Mouse (Mus musculus) stomach, embryonic 16.5 days (tissue): ENCODE data around the gene Pet100. TPM values are rescaled to one million over a fixed set of nuclear protein-coding genes. Genes with fewer than 3 reads are reported as not detected.
"Not testable (repeated sequence)": the region's sequence is repeated elsewhere in the genome, so short reads cannot be mapped to it uniquely, and the experiment has no call there.

Experiments
- ATAC-seq: fragments of 200-750 bp; cut with Nextera tagmentation; 2 replicates; pipeline ENCODE4 v1.8.0; 2017; ENCODE audit warnings: moderate number of reproducible peaks, moderate TSS enrichment; ENCODE audit not compliant: insufficient read depth, low FRiP score
- H3K27ac ChIP-seq: fragments of 300-500 bp; sonication (generic); 2 replicates; pipeline ENCODE4 v1.5.1; 2014; ENCODE audit warnings: low read length
- H3K27me3 ChIP-seq: fragments of 300-500 bp; sonication (generic); 2 replicates; pipeline ENCODE4 v1.6.1; 2014; ENCODE audit warnings: low read length, control low read depth, mixed read lengths; ENCODE audit not compliant: control insufficient read depth, insufficient read depth
- H3K36me3 ChIP-seq: fragments of 300-500 bp; sonication (generic); 2 replicates; pipeline ENCODE4 v1.6.1; 2014; ENCODE audit warnings: low read length; ENCODE audit not compliant: control insufficient read depth, insufficient read depth
- H3K4me1 ChIP-seq: fragments of 300-500 bp; sonication (generic); 2 replicates; pipeline ENCODE4 v1.6.1; 2014; ENCODE audit warnings: low read length, control low read depth, mixed read lengths; ENCODE audit not compliant: control insufficient read depth, insufficient read depth
- H3K4me2 ChIP-seq: fragments of 300-500 bp; sonication (generic); 2 replicates; pipeline ENCODE4 v1.6.1; 2014; ENCODE audit warnings: low read depth, low read length, mixed read lengths
- H3K4me3 ChIP-seq: fragments of 300-500 bp; sonication (generic); replicated peaks from 2 replicates; pipeline ENCODE4 v1.5.1; 2014; ENCODE audit warnings: mild to moderate bottlenecking, low read length
- H3K9ac ChIP-seq: fragments of 300-500 bp; sonication (generic); 2 replicates; pipeline ENCODE4 v1.6.1; 2014; ENCODE audit warnings: low read length
- H3K9me3 ChIP-seq: fragments of 300-500 bp; sonication (generic); replicated peaks from 2 replicates; pipeline ENCODE4 v1.6.1; 2016; ENCODE audit warnings: low read length, control low read depth; ENCODE audit not compliant: control insufficient read depth
- WGBS: fragments of 180-500 bp; shearing (Covaris S2); extraction: QIAGEN DNeasy Blood & Tissue Kit; methylation state at CpG from one replicate; pipeline ENCODE4 v1.1.7; 2014; 5-methylcytosine and 5-hydroxymethylcytosine counted together
- polyA plus RNA-seq: library from polyadenylated mRNA; unstranded; fragments of >200 nt; fragmentation: Nextera tagmentation; extraction: Ambion mirVana; gene quantifications from 2 replicates; pipeline ENCODE4 v1.2.1, GENCODE M21; 2015

Pet100 gene
- polyA plus RNA-seq = 91.3 and 106 TPM in 2 replicates

- peak within 1 kb of the TSS; percentile 85 for H3K9ac ChIP-seq
- WGBS = under 1% methylated on average over 37 of the region's 37 CpGs
- peak; percentile 99 for ATAC-seq
- H3K4me1 ChIP-seq = peaks cover 12% of the 10 kb centered on the region
- H3K27ac ChIP-seq = no peak within 1 kb of the TSS
- peak within 1 kb of the TSS; percentile 96 for H3K4me2 ChIP-seq
- no peaks in the 10 kb centered on the region for H3K9me3 ChIP-seq
- H3K4me3 ChIP-seq = peak within 1 kb of the TSS; percentile 95
- no peaks in the 10 kb centered on the region for H3K27me3 ChIP-seq
- H3K36me3 ChIP-seq = peaks cover 15% of the 10 kb centered on the region; the same call in 1 of the 2 replicates
These were observed at the start of gene Pet100, which contains the start of gene Xab2 for GRCm38 (mm10) chr8:3621199-3621970. Pet100 (plus strand) TSS chr8:3621548. Xab2 (minus strand) TSS chr8:3621316.

- Histone ChIP-seq H3K27ac (no peak overlapping the region), H3K27me3 (no peaks in the 10 kb centered on the region), H3K36me3 (no peaks in the 10 kb centered on the region), H3K9me3 (no peaks in the 10 kb centered on the region), H3K4me1 (no peaks in the 10 kb centered on the region), H3K4me3 (no peak overlapping the region), H3K4me2 (no peak overlapping the region), H3K9ac (no peak overlapping the region)
- WGBS = 89% methylated on average over 3 of the region's 3 CpGs
- ATAC-seq = no peak
These were observed 46.8 kb upstream of the Pet100 start for GRCm38 (mm10) chr8:3574546-3574945.

DNA sequence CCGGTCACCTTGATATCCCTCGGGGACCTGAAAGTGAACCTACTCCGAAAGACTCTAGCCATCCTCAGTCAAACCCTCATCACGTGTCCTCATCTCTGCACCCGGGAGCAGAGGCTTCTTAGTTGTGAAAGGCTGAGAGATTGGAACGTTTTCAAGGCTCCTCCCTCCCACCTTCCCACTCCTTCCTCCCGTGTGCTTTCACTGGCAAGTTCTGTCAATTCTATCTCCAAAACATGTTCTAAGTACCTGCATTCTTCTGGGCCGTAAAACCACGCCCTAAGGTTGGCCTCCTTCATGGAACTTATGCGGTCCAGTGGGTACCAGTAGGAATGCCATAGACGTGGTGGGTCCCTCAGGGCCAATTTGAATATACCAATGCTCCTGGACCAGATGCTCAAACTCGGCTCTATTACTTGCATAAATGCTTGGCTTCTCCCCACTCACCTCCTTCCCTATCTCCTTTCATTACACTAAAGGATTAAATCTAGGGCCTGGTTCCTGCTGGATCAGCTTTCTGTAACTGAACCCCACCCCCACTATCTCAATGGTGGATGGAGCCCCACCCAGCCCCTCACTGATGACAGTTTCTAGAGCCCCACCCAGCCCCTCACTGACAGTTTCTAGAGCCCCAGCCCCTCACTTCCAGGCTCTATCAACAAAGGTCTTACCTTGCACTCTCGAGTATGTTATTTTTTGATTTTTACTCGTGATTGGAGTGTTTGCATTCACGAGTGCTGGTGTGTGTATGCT, 45.0 kb upstream of the Pet100 start:
- no peak for ATAC-seq
- WGBS = 69% methylated on average over 15 of the region's 15 CpGs
- no peak overlapping the region for H3K27ac ChIP-seq

GRCm38 (mm10) chr8:3579390-3580364, 41.7 kb upstream of the Pet100 start:
- 66% methylated on average over 9 of the region's 9 CpGs for WGBS
- no peaks in the 10 kb centered on the region for H3K36me3 ChIP-seq
- no peak overlapping the region for H3K9ac ChIP-seq
- peak; percentile 63 for ATAC-seq
- no peak overlapping the region for H3K4me2 ChIP-seq
- no peaks in the 10 kb centered on the region for H3K4me1 ChIP-seq
- H3K9me3 ChIP-seq = no peaks in the 10 kb centered on the region
- peak overlapping the region; percentile 38 for H3K27ac ChIP-seq
- H3K27me3 ChIP-seq = no peaks in the 10 kb centered on the region
- no peak overlapping the region for H3K4me3 ChIP-seq

More for the DNA sequence above, 45.0 kb upstream of the Pet100 start:
- Histone ChIP-seq H3K36me3 (no peaks in the 10 kb centered on the region), H3K4me2 (no peak overlapping the region), H3K9ac (no peak overlapping the region), H3K9me3 (no peaks in the 10 kb centered on the region), H3K27me3 (no peaks in the 10 kb centered on the region), H3K4me3 (no peak overlapping the region), H3K4me1 (no peaks in the 10 kb centered on the region)

- not testable (repeated sequence) for H3K4me2 ChIP-seq, H3K4me3 ChIP-seq, H3K27me3 ChIP-seq, H3K9me3 ChIP-seq, H3K4me1 ChIP-seq, ATAC-seq, H3K27ac ChIP-seq, H3K36me3 ChIP-seq, H3K9ac ChIP-seq
- WGBS = 81% methylated on average over 1 of the region's 3 CpGs
These were observed 39.4 kb upstream of the Pet100 start for GRCm38 (mm10) chr8:3581961-3582360.

DNA sequence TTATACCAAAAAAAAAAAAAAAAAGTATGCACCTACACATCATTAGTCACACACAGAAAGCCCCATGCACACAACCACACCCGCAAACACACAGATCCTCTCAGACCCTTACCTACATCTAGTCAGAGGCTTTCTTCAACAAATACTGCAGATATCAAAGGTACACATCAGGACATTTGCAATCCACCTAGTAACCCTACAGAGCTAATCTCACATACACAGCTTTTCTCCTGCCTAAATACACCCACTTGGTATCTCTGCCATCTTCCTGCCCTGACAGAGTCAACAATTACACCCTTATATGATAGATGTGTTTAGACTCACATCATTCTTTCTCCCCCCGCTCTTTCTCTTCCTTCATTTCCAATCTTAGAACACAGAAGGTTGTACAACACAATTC, 34.9 kb upstream of the Pet100 start:
- no peaks in the 10 kb centered on the region for H3K9me3 ChIP-seq
- no peak for ATAC-seq

GRCm38 (mm10) chr8:3586993-3587390, 34.4 kb upstream of the Pet100 start, which contains the start of gene Camsap3:
Camsap3 (plus strand) TSS chr8:3587293.
- H3K9ac ChIP-seq = peak within 1 kb of the TSS; percentile 74
- H3K9me3 ChIP-seq = no peaks in the 10 kb centered on the region
- peak within 1 kb of the TSS; percentile 75 for H3K4me3 ChIP-seq
- peak within 1 kb of the TSS; percentile 87 for H3K4me2 ChIP-seq
- peak within 1 kb of the TSS; percentile 91 for H3K27ac ChIP-seq
- 10% methylated on average over 7 of the region's 7 CpGs for WGBS
- ATAC-seq = no peak
- 0 out of 2 replicates have a peak, but pooled peaks cover 3% of the 10 kb centered on the region for H3K4me1 ChIP-seq
- no peaks in the 10 kb centered on the region for H3K36me3 ChIP-seq
- no peaks in the 10 kb centered on the region for H3K27me3 ChIP-seq

More for the DNA sequence above, 34.9 kb upstream of the Pet100 start:
- WGBS = 69% methylated on average over 2 of the region's 2 CpGs
- H3K4me2 ChIP-seq = no peak overlapping the region
- H3K36me3 ChIP-seq = no peaks in the 10 kb centered on the region
- no peak overlapping the region; the same call in 1 of the 2 replicates for H3K27ac ChIP-seq
- H3K27me3 ChIP-seq = no peaks in the 10 kb centered on the region
- no peak overlapping the region for H3K4me3 ChIP-seq
- H3K9ac ChIP-seq = no peak overlapping the region
- H3K4me1 ChIP-seq = 0 out of 2 replicates have a peak, but pooled peaks cover 3% of the 10 kb centered on the region

DNA sequence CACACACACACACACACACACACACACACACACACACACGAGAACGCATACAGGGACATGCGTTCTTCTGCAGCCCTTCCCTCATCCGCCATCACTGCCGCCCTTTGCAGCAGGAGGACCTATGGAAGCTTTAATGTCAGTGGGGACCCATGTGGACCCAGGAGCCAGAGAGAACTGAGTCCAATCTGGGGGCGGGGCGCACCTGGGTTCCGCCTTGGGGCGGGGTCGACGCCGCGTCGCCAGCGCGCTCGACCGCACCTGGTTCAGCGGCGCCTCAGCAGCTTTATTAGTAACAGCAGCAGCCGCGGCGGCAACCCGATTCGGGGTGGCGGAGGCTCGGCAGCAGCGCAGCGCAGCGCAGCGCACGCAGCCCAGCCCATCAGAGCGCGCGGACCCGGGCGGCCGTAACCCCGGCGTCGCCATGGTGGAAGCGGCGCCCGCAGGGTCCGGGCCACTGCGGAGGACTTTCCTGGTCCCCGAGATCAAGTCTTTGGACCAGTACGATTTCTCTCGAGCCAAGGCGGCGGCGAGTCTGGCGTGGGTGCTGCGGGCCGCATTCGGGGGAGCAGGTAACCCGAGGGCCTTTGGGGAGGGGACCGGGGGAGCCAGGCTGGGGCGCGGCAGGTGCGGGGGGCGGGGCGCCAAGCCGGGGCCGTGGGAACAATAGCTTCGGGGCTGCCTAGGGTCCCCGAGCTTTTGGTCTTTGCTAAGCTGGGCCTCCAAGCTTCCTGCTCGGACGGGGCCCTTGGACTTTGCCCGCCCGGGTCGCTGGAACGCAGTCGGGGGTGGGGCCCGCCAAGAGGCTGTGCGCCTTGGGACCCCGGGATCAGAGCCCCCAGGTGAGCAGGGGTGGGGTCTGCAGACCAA, 33.7 kb upstream of the Pet100 start:
- WGBS = under 1% methylated on average over 76 of the region's 77 CpGs
- Histone ChIP-seq H3K4me2 (peak overlapping the region; percentile 87), H3K27ac (peak overlapping the region; percentile 91), H3K4me3 (peak overlapping the region; percentile 75), H3K27me3 (no peaks in the 10 kb centered on the region), H3K9ac (peak overlapping the region; percentile 74), H3K4me1 (0 out of 2 replicates have a peak, but pooled peaks cover 3% of the 10 kb centered on the region), H3K36me3 (no peaks in the 10 kb centered on the region), H3K9me3 (no peaks in the 10 kb centered on the region)
- ATAC-seq = peak; percentile 82
